Mouse (Mus musculus) splenic B cell, adult 2 months (primary cell): ENCODE measurements around the gene Nsd1.
"Not testable (repeated sequence)": the region's sequence is repeated elsewhere in the genome, so short reads cannot be mapped to it uniquely, and the experiment has no call there.

Experiments
- DNase-seq: peaks from one replicate; pipeline ENCODE4 v3.0.0-alpha.2; 2011; ENCODE audit warnings: low read depth, low spot score
- H3K27me3 ChIP-seq: 2 replicates; pipeline ENCODE4 v1.6.1; 2012; ENCODE audit warnings: mild to moderate bottlenecking, low read length, moderate library complexity, mixed read lengths; ENCODE audit not compliant: control insufficient read depth, poor library complexity, insufficient read depth, severe bottlenecking
- H3K36me3 ChIP-seq: 2 replicates; pipeline ENCODE4 v1.6.1; 2012; ENCODE audit warnings: mild to moderate bottlenecking, low read length, moderate library complexity, mixed read lengths; ENCODE audit not compliant: control insufficient read depth, poor library complexity, insufficient read depth, severe bottlenecking

Nsd1 gene

DNA sequence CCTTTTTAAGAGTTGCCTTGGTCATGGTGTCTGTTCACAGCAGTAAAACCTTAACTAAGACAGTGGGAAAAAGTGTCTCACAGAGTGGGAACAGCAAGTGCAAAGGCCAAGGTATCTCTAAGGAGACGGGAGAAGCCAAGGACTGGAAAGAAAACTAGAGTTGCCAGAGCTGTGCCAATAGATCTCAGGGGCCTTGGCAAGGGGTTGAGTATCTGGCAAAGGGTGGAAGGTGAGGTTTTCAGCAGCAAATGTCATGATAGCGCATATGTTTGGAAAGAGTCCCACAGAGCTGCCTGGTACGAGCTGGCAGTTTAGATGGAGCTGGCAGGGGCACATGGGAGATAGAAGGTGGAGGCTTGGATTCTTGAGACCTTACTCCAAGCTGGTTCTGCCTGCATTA, 30.0 kb upstream of the Nsd1 start:
- no peak for DNase-seq
- H3K36me3 ChIP-seq, result no peaks in the 10 kb centered on the region
- H3K27me3 ChIP-seq, result no peaks in the 10 kb centered on the region

GRCm38 (mm10) chr13:55181786-55182172, 27.8 kb upstream of the Nsd1 start:
- DNase-seq, result no peak
- Histone ChIP-seq H3K27me3 (no peaks in the 10 kb centered on the region), H3K36me3 (no peaks in the 10 kb centered on the region)

- DNase-seq, result peak; percentile 58
- Histone ChIP-seq H3K27me3 (no peaks in the 10 kb centered on the region), H3K36me3 (no peaks in the 10 kb centered on the region)
These were observed 27.2 kb upstream of the Nsd1 start for GRCm38 (mm10) chr13:55182173-55182894.

DNA sequence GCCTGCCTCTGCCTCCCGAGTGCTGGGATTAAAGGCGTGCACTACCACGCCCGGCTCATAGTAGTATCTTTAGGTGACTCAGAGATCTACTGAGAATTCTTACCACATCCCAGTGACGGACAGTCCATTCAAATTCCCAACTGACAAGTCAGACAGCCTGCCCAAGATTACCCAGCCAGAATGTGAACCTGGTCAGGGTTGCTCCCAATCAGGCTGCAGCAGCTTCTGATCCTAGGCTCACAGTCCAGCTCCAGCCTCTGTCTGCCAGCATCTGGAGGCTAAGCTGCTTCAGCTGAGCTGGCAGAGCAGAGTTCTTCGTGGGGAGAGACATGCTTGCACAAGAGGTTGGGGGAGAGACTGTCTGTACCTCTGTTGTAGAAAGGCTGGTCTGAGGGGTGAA, 26.2 kb upstream of the Nsd1 start:
- DNase-seq, result no peak
- Histone ChIP-seq H3K27me3 (no peaks in the 10 kb centered on the region), H3K36me3 (no peaks in the 10 kb centered on the region)

- H3K27me3 ChIP-seq, DNase-seq, H3K36me3 ChIP-seq: not testable (repeated sequence)
These were observed 22.5 kb upstream of the Nsd1 start for GRCm38 (mm10) chr13:55187062-55187461.

GRCm38 (mm10) chr13:55189531-55190107, 20.0 kb upstream of the Nsd1 start:
- no peak for DNase-seq
- no peaks in the 10 kb centered on the region for H3K36me3 ChIP-seq
- no peaks in the 10 kb centered on the region for H3K27me3 ChIP-seq

DNA sequence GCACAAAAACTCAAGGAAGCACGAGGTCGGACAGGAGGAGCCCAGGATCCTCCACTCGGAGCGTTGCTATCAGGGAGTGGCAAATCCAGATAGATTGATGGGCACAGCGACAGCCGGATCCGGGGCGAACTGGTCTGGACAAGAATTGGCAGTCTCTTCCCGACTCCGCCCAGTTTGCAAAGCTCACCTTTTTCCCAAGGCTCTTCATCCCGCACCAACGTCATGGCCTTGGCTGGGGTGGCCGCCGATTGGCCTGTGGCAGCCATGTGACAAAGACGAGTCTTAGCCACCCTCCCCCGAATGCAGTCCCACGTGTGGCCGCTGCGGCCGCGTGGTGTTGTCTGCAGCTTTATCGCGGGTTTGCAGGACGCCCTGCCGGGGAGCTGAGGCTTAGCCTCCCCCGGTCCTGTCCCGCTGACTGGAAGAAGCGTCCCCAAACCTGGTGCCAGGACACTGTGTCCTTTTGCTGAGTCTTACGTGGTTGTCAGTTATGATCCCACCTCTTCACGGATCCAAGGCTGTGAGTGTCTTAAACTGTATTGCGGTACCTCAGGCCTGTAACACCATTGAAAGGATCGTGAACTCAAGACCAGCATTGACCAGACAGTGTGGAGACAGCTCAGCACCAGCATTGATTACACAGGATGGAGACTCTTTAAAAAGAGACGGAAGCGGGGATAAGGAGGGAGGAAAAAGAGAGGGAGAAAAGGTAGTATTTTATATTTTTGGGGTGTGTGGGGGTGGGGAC, 19.3 kb upstream of the Nsd1 start:
- no peaks in the 10 kb centered on the region for H3K36me3 ChIP-seq
- H3K27me3 ChIP-seq, result no peaks in the 10 kb centered on the region
- peak; percentile 93 for DNase-seq

GRCm38 (mm10) chr13:55191535-55191934, 18.0 kb upstream of the Nsd1 start:
- DNase-seq, result no peak
- H3K36me3 ChIP-seq, result no peaks in the 10 kb centered on the region
- H3K27me3 ChIP-seq, result no peaks in the 10 kb centered on the region

GRCm38 (mm10) chr13:55202758-55203157, 6.8 kb upstream of the Nsd1 start:
- not testable (repeated sequence) for DNase-seq, H3K27me3 ChIP-seq, H3K36me3 ChIP-seq

GRCm38 (mm10) chr13:55203740-55204139, 5.8 kb upstream of the Nsd1 start:
- Histone ChIP-seq H3K36me3 (no peaks in the 10 kb centered on the region), H3K27me3 (no peaks in the 10 kb centered on the region)
- DNase-seq, result no peak

- no peaks in the 10 kb centered on the region for H3K27me3 ChIP-seq
- DNase-seq, result no peak
- no peaks in the 10 kb centered on the region for H3K36me3 ChIP-seq
These were observed 4.8 kb upstream of the Nsd1 start for GRCm38 (mm10) chr13:55204667-55205389.

DNA sequence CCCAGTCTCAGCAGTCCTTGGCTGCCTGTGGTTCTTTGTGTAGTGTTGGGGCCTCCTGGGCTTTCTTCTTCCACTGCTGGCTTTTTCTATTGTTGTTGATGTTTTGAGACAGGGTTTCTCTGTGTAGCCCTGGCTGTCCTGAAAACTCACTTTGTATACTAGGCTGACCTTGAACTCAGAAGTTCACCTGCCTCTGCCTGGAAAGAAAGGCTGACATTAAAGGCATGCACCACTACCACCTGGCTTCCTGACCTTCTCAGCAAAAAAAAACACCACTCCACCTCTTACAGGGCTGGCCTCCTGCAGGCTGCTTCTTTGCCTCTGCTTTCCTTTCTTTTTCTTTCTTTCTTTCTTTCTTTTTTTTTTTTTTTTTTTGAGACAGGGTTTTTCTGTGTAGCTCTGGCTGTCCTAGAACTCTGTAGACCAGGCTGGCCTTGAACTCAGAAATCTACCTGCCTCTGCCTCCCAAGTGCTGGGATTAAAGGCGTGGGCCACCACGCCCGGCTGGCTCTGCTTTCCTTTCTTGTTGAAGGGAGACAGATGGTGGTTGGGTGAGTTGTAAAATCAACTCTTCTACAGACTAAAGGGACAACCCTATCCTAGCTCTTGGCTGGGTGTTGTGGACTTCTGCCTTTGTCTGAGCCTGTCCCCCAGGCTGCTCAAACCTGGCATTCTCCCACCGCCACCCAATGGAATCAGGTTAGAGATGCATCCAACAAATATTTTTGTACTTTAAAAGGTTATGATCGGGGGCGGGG, 4.0 kb upstream of the Nsd1 start:
- Histone ChIP-seq H3K36me3 (no peaks in the 10 kb centered on the region), H3K27me3 (no peaks in the 10 kb centered on the region)
- DNase-seq, result no peak

GRCm38 (mm10) chr13:55208837-55209648, 539 bp upstream of the Nsd1 start:
- H3K36me3 ChIP-seq, result no peaks in the 10 kb centered on the region; the same call in 1 of the 2 replicates
- H3K27me3 ChIP-seq, result no peaks in the 10 kb centered on the region
- DNase-seq, result no peak
